Mouse (Mus musculus) hindbrain, embryonic 14.5 days (tissue): Measurements from ENCODE around the gene Cyp4a31. TPM values are rescaled to one million over a fixed set of nuclear protein-coding genes. Genes with fewer than 3 reads are reported as not detected.
"Not testable (repeated sequence)": the region's sequence is repeated elsewhere in the genome, so short reads cannot be mapped to it uniquely, and the experiment has no call there.

Source experiments
- ATAC-seq: fragments of 200-750 bp; cut with Nextera tagmentation; 2 replicates; pipeline ENCODE4 v1.8.0; 2017; ENCODE audit warnings: moderate number of reproducible peaks, mild to moderate bottlenecking, moderate TSS enrichment, moderate library complexity; ENCODE audit not compliant: low FRiP score
- DNase-seq: peaks from one replicate; pipeline ENCODE4 v3.0.0-alpha.2; 2015; ENCODE audit warnings: low spot score
- H3K27ac ChIP-seq: fragments of 300-500 bp; sonication (generic); 2 replicates; pipeline ENCODE4 v1.5.1; 2014; ENCODE audit warnings: mild to moderate bottlenecking, moderate library complexity
- H3K27me3 ChIP-seq: fragments of 300-500 bp; sonication (generic); 2 replicates; pipeline ENCODE4 v1.6.1; 2014; ENCODE audit warnings: mild to moderate bottlenecking, low read length, mixed read lengths; ENCODE audit not compliant: control insufficient read depth, insufficient read depth
- H3K36me3 ChIP-seq: fragments of 300-500 bp; sonication (generic); replicated peaks from 2 replicates; pipeline ENCODE4 v1.6.1; 2014; ENCODE audit not compliant: control insufficient read depth, insufficient read depth
- H3K4me1 ChIP-seq: fragments of 300-500 bp; sonication (generic); replicated peaks from 2 replicates; pipeline ENCODE4 v1.6.1; 2014; ENCODE audit warnings: antibody characterized with exemption, low read length, mixed read lengths; ENCODE audit not compliant: control insufficient read depth, insufficient read depth
- H3K4me2 ChIP-seq: fragments of 300-500 bp; sonication (generic); replicated peaks from 2 replicates; pipeline ENCODE4 v1.6.1; 2014; ENCODE audit warnings: mild to moderate bottlenecking, moderate library complexity
- H3K4me3 ChIP-seq: fragments of 300-500 bp; sonication (generic); replicated peaks from 2 replicates; pipeline ENCODE4 v1.5.1; 2014; ENCODE audit warnings: mild to moderate bottlenecking, low read length
- H3K9ac ChIP-seq: fragments of 300-500 bp; sonication (generic); 2 replicates; pipeline ENCODE4 v1.6.1; 2014
- H3K9me3 ChIP-seq: fragments of 300-500 bp; sonication (generic); 2 replicates; pipeline ENCODE4 v1.6.1; 2016; ENCODE audit warnings: low read length; ENCODE audit not compliant: control insufficient read depth
- WGBS: fragments of 180-500 bp; shearing (Covaris S2); extraction: QIAGEN DNeasy Blood & Tissue Kit; methylation state at CpG from one replicate; pipeline ENCODE4 v1.1.7; 2014; 5-methylcytosine and 5-hydroxymethylcytosine counted together
- polyA plus RNA-seq: library from polyadenylated mRNA; unstranded; fragments of >200 nt; fragmentation: Nextera tagmentation; extraction: Ambion mirVana; gene quantifications from 2 replicates; pipeline ENCODE4 v1.2.1, GENCODE M21; 2014

Cyp4a31 gene
- polyA plus RNA-seq, 1 experiment from 2014 or later, result not detected

DNA sequence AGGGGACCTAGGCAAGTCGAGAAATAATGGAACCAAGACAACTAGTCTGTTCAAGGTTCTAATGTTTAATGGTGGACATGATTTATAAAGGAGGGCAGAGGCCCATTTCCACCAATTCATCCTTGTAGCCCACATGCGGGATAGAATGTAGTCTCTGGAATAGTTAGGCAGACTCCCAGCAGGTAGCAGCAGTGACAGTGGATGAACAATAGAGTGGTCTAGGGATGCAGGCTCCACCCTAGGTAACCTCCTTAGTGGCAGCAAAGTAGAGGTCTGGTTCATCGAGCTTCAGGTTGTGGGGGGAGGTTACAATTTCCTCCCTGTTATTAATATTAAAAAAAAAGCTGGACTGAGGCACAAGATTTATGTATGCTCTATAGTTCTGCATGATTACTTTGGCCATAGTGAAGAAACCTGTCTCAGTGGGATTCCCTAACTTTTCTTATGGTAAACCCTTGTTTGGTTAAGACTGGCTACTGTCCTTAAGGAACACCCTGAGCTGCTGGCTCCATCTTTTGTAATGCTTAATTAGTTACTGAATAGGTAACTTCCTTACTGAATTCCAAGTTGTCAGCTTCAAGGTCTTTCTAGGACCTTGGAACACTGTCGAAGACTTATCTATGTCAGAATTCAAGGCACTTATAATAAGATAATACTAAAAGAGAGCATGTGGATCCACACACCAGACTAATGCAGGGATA lies 5.4 kb upstream of the Cyp4a31 start:
- ATAC-seq, result no peak
- Histone ChIP-seq H3K4me2 (no peak overlapping the region), H3K4me1 (no peaks in the 10 kb centered on the region), H3K9ac (no peak overlapping the region), H3K36me3 (no peaks in the 10 kb centered on the region), H3K27ac (no peak overlapping the region), H3K27me3 (no peaks in the 10 kb centered on the region), H3K9me3 (no peaks in the 10 kb centered on the region), H3K4me3 (no peak overlapping the region)
- 38% methylated on average over 4 of the region's 4 CpGs for WGBS
- no peak for DNase-seq

DNA sequence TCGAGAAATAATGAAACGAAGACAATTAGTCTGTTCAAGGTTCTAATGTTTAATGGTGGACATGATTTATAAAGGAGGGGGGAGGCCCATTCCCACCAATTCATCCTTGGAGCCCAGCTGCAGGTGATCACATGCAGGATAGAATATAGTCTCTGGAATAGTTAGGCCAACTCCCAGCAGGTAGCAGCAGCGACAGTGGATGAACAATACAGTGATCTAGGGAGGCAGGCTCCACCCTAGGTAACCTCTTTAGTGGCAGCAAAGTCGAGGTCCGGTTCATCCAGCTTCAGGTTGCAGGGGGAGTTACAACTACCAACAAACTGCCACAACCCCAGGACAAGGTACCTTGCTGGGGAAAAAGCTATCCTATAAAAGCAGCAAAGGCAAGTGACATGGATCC lies 2.2 kb upstream of the Cyp4a31 start:
- not testable (repeated sequence) for H3K4me3 ChIP-seq, ATAC-seq, H3K4me2 ChIP-seq, H3K9me3 ChIP-seq, H3K36me3 ChIP-seq, H3K4me1 ChIP-seq, H3K27me3 ChIP-seq, H3K9ac ChIP-seq, DNase-seq, H3K27ac ChIP-seq
- 60% methylated on average over 5 of the region's 5 CpGs for WGBS

DNA sequence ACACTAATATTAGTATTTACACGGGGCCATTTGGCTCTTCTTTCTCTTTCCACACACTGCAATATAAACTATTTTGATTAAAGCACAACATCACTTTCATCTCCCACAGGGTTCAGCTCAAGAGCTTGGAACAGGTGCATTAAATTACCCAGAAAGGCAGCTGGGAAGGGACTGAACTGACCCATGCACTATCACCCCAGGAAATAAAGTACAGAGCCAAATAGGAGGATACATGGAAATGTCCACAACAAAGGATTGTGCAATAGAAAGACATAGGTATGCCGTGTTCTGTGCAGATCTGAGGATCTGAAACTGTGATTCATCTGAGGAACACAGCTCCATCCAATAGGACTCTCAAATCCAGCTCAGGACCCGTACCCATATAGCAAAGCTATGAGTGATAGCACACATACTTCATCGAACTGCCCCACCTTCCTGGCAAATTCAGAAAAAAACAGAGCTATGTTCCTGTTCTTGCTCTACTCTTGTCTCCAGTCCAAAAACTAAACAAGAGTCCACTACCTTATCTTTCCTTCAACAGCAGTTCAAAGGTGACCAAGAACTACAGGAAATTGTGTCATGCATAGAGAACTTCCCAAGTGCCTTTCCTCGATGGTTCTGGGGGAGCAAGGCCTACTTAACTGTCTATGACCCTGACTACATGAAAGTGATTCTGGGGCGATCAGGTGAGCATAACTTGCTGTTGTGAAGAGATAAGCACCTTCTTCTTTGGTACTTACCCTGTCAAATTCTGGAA lies 1.2 kb downstream of the Cyp4a31 start:
- not testable (repeated sequence) for H3K9me3 ChIP-seq, H3K27ac ChIP-seq, H3K4me2 ChIP-seq, H3K9ac ChIP-seq, H3K4me1 ChIP-seq, H3K4me3 ChIP-seq, H3K36me3 ChIP-seq, ATAC-seq, H3K27me3 ChIP-seq, DNase-seq
- WGBS, result 87% methylated on average over 6 of the region's 6 CpGs

DNA sequence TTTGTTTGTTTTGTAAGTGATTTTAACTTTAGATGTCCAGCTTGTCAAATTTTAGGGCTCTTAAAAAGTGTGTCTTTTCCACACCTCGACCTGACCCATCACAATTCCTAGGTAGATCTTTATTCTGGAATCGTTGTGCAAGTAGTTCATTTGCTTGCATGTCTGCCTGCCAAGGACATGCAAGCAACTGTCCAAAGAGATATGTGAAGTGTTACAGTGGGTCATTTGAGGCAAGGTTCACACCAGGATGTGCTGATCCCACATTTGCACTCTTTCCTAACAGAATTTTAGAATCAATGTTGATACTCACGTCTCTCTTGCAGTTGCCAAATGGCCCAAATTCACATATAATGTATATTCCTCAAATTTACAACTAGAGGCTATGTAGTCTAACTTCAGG lies 11.8 kb downstream of the Cyp4a31 start:
- 90% methylated on average over 3 of the region's 3 CpGs for WGBS
- DNase-seq, result no peak
- Histone ChIP-seq H3K9ac (no peak overlapping the region), H3K9me3 (no peaks in the 10 kb centered on the region), H3K36me3 (no peaks in the 10 kb centered on the region), H3K27me3 (no peaks in the 10 kb centered on the region), H3K4me1 (no peaks in the 10 kb centered on the region), H3K4me3 (no peak overlapping the region), H3K4me2 (no peak overlapping the region), H3K27ac (no peak overlapping the region)
- no peak for ATAC-seq

DNA sequence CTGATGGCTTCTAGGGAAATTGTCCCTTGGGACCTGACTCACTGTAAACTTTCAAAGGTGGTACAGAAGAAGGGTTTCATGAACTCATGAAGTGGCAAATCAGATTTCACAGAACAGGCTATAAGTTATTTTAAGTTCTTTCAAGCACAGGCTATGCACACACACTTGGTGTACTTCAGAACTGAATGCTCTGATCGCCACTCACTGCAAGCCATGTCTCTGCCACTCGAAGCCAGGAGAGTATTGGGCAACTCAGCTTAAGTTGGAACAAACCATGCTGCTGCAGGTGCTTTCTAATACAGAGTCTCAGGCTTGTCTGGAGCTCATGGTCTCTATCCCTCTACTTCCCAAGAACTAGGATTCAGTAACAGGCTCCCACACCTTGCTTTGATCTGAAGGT lies 12.3 kb downstream of the Cyp4a31 start:
- Histone ChIP-seq H3K9ac (no peak overlapping the region), H3K4me3 (no peak overlapping the region), H3K36me3 (no peaks in the 10 kb centered on the region), H3K27me3 (no peaks in the 10 kb centered on the region), H3K4me1 (no peaks in the 10 kb centered on the region), H3K9me3 (no peaks in the 10 kb centered on the region), H3K27ac (no peak overlapping the region), H3K4me2 (no peak overlapping the region)
- ATAC-seq, result no peak
- DNase-seq, result no peak
- WGBS, result 85% methylated on average over 2 of the region's 2 CpGs

GRCm38 (mm10) chr4:115583036-115583435 lies 19.6 kb downstream of the Cyp4a31 start:
- Histone ChIP-seq H3K9me3 (no peaks in the 10 kb centered on the region), H3K27ac (no peak overlapping the region), H3K4me3 (no peak overlapping the region), H3K27me3 (no peaks in the 10 kb centered on the region), H3K9ac (no peak overlapping the region), H3K4me1 (no peaks in the 10 kb centered on the region), H3K36me3 (no peaks in the 10 kb centered on the region), H3K4me2 (no peak overlapping the region)
- DNase-seq (no peak), ATAC-seq (no peak)

DNA sequence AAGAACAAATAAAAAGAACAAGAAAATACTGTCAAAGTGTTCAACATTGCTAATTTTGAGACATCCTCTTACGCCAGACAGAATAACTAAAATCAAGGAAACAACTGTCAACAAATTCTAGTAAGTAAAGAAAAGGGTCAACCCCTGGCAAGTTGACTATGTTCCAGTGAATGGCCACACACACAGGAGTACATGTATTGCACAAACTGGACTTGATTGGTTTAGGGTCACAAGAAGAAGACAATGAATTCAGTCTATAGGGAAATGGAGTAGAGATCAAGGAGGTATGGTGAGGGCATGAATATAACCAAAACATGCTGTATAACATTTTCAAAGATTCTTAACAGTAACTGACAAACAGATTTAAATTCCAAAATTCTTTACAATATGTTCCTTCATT lies 32.9 kb downstream of the Cyp4a31 start:
- 94% methylated on average over 1 of the region's 1 CpGs for WGBS
- no peak overlapping the region for H3K27ac ChIP-seq
- H3K4me2 ChIP-seq, result no peak overlapping the region
- H3K9me3 ChIP-seq, result no peaks in the 10 kb centered on the region
- no peak for DNase-seq
- H3K36me3 ChIP-seq, result no peaks in the 10 kb centered on the region
- no peak overlapping the region for H3K4me3 ChIP-seq
- no peak for ATAC-seq
- no peak overlapping the region for H3K9ac ChIP-seq
- H3K4me1 ChIP-seq, result no peaks in the 10 kb centered on the region
- H3K27me3 ChIP-seq, result no peaks in the 10 kb centered on the region

- no peaks in the 10 kb centered on the region for H3K4me1 ChIP-seq
- no peaks in the 10 kb centered on the region for H3K36me3 ChIP-seq
- no peak overlapping the region for H3K4me2 ChIP-seq
- no peak overlapping the region for H3K27ac ChIP-seq
- no peak overlapping the region for H3K9ac ChIP-seq
- DNase-seq (no peak), ATAC-seq (no peak)
- no peaks in the 10 kb centered on the region for H3K9me3 ChIP-seq
- WGBS, result 88% methylated on average over 2 of the region's 2 CpGs
- no peak overlapping the region for H3K4me3 ChIP-seq
- no peaks in the 10 kb centered on the region for H3K27me3 ChIP-seq
Observed at GRCm38 (mm10) chr4:115596824-115597336, 33.4 kb downstream of the Cyp4a31 start.

- H3K4me1 ChIP-seq, H3K27ac ChIP-seq, H3K9ac ChIP-seq, H3K4me3 ChIP-seq, H3K4me2 ChIP-seq, H3K9me3 ChIP-seq, DNase-seq, H3K36me3 ChIP-seq, H3K27me3 ChIP-seq, ATAC-seq: not testable (repeated sequence)
- 92% methylated on average over 8 of the region's 8 CpGs for WGBS
Observed at GRCm38 (mm10) chr4:115600611-115601010, 37.2 kb downstream of the Cyp4a31 start, which contains the start of gene Cyp4a32. Cyp4a32 (plus strand) TSS chr4:115600969.
